Mouse (Mus musculus) left cerebral cortex, postnatal 36 days (tissue): ENCODE data around the gene Btnl4. TPM values are rescaled to one million over a fixed set of nuclear protein-coding genes. Genes with fewer than 3 reads are reported as not detected.
"Not testable (repeated sequence)": the region's sequence is repeated elsewhere in the genome, so short reads cannot be mapped to it uniquely, and the experiment has no call there.

Experiments
- DNase-seq, 2 experiments: peaks; one replicate each; pipeline ENCODE4 v3.0.0; 2021 to 2022; ENCODE audit warnings: low spot score in 2 of 2, mixed read lengths in 1 of 2
- intact Hi-C: fragments of 180-260 bp; cut with DNase I; formaldehyde crosslinking; loops from one replicate; pipeline ENCODE4 v1.15.1; 2025
- total RNA-seq, 2 experiments: library from RNA; stranded (reverse); gene quantifications; 2 replicates each; pipeline ENCODE4 v1.2.3; 2021

Btnl4 gene
- not detected for total RNA-seq

DNA sequence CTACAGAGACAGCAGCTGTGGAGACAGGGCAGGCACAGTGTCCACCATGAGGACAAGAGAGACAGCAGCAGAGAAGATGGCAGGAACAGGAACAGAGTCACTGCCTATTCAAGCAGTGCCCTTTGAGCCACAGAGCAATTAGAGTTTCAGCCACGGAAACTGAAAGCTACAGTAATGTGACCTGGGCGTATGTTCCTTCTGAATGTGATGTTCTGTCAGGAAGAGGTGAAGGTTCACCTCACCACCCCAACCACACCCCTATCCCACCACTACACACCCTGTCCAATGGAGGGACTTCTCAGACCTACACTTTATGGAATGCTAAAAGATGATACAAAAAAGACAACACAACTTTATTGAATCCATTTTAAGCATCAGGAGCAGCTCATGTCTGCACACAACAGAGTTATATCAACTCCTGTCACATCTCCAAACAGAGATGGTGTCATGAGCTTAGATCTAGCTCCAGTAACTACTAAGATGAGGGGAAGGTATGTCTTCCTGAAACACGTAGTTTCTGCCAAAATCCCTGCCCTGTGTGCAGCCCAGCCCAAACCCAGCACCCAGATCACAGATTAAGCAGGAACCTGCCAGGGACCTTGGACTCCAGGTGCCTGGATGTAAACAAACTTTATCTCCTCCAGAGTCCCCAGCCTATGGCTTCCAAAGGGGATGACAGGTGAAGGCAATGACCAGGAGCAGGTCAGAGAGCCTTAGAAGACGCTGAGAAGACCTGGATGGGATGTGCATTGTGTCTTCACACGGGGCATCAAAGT, at the start of gene Btnl4:
TSS of gene Btnl4 (minus strand) at position 81 of the 776 bp plus-strand sequence.
- intact Hi-C loops, DNase-seq: not testable (repeated sequence)

DNA sequence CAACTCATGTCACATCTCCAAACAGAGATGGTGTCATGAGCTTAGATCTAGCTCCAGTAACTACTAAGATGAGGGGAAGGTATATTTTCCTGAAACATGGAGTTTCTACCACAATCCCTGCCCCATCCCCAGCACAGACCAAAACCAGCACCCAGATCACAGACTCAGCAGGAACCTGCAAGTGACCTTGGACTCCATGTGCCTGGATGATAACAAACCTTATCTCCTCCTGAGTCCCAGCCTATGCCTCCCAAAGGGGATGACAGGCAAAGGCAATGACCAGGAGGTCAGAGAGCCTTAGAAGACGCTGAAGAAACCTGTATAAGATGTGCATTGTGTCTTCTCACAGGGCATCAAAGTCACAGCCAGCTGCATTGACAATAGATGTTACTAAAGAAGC, 41.9 kb upstream of the Btnl4 start:
- intact Hi-C loops: no loop called here
- no peak for DNase-seq

DNA sequence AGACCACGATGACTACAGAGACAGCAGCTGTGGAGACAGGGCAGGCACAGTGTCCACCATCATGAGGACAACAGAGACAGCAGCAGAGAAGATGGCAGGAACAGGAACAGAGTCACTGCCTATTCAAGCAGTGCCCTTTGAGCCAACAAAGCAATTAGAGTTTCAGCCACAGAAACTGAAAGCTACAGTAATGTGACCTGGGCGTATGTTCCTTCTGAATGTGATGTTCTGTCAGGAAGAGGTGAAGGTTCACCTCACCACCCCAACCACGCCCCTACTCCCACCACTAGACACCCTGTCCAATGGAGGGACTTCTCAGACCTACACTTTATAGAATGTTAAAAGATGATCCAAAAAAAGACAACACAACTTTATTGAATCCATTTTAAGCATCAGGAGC, 41.5 kb upstream of the Btnl4 start:
- intact Hi-C loops, DNase-seq: not testable (repeated sequence)

DNA sequence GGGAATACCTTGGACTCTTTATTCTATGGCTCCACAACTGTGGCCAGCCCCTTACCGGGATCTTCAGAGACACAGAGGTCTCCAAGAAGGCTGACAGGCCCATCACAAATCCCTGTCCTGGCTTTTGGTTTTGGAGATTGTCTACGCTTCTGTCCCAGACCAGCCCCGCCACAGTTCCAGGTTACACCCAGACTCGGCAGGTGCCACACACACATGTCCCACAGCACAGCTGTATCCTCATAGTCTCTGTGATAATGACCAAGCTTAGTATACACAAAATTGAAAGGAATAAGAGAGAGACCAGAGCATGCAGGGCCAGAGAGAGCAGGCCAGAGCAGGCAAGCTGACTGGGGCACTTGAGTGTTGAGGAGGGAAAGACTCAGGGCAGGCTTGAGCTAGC, 40.7 kb upstream of the Btnl4 start:
- intact Hi-C loops: no loop called here

DNA sequence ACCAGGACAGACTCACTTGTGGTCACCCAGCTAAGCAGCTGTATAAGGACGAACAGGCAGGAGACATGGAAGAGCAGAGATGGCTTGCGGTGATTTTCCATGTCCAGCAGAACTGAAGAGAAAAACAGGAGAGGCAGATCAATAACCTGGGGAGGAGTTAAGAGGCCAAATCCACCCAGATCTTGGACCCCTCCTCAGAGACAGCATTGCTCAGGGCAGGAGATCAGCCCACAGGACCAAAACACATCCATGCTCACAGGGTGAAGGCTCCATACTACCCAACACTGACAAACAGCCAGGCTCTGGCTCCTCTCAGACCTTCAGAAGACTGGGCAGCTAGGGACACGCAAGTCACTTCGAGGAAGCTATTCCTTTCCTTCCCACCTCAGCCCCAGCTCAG, 40.1 kb upstream of the Btnl4 start, which contains the start of gene Btnl6:
TSS of gene Btnl6 (minus strand) at position 101 of the 400 bp plus-strand sequence.
- intact Hi-C loops: no loop called here
- no peak for DNase-seq

More for the DNA sequence above, 40.7 kb upstream of the Btnl4 start:
- no peak for DNase-seq

DNA sequence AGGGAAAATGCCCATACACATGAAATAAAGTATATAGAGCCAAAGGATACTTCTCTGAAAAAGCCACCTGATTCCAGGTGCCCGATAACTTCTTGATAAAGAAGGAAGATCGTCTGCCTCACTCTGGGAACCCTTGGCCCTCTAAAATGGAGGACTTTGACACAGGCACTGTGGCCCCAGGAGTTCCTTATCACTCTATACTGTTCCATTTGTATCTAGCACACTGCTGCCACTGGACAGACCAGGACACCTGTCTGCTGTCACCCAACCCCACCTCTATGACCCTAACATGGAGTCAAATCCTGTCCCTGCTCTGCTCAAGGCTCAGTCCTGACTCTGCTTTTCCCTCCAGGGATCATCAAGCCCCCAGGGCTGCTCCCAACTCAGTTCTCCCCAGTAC, 39.4 kb upstream of the Btnl4 start:
- no peak for DNase-seq
- intact Hi-C loops: no loop called here

DNA sequence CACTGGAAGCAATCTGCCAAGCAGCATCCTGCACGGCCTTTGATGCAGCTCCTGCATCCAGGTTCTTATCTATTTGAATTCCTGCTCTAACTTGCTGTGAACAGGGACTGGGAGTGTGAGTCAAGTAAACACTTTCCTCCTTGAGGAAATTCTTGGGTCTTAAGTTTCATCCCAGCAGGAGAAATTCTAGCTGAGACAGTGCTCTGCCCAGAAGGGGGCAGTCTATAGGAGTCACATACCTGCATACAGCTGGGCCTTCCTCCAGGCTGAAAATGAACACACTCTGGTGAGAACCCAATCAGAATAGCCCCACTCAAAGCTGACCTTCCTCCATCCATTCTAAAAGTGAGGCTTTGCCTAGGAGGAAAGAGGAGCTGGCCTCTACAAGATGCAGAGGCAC, 34.6 kb upstream of the Btnl4 start:
- DNase-seq, intact Hi-C loops: not testable (repeated sequence)

DNA sequence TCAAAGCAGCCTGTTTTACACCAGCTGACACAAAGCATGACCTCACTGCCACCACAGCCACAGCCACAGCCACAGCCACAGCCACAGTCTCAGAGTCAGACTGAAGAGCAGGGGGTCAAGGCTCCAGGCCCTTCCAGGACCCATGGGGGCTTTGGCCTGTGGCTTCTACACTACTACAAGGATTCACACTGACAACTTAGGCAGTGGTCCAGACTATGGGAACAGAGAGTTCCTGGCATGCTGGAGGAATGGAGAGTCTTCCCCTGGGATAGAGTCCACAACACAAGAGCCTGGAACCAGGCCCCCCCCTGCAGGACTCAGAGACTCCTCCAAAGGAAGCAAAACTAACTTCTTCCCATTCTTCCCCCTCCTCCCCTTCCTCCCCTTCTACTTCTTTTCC, 30.5 kb upstream of the Btnl4 start:
- no peak for DNase-seq
- intact Hi-C loops: no loop called here

DNA sequence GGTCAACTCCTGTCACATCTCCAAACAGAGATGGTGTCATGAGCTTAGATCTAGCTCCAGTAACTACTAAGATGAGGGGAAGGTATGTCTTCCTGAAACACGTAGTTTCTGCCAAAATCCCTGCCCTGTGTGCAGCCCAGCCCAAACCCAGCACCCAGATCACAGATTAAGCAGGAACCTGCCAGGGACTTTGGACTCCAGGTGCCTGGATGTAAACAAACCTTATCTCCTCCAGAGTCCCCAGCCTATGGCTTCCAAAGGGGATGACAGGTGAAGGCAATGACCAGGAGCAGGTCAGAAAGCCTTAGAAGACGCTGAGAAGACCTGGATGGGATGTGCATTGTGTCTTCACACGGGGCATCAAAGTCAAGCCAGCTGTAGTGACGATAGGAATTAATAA, 20.6 kb upstream of the Btnl4 start:
- DNase-seq, intact Hi-C loops: not testable (repeated sequence)

DNA sequence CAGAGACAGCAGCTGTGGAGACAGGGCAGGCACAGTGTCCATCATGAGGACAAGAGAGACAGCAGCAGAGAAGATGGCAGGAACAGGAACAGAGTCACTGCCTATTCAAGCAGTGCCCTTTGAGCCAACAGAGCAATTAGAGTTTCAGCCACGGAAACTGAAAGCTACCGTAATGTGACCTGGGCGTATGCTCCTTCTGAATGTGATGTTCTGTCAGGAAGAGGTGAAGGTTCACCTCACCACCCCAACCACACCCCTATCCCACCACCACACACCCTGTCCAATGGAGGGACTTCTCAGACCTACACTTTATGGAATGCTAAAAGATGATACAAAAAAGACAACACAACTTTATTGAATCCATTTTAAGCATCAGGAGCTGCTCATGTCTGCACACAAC, 20.2 kb upstream of the Btnl4 start:
- intact Hi-C loops, DNase-seq: not testable (repeated sequence)

DNA sequence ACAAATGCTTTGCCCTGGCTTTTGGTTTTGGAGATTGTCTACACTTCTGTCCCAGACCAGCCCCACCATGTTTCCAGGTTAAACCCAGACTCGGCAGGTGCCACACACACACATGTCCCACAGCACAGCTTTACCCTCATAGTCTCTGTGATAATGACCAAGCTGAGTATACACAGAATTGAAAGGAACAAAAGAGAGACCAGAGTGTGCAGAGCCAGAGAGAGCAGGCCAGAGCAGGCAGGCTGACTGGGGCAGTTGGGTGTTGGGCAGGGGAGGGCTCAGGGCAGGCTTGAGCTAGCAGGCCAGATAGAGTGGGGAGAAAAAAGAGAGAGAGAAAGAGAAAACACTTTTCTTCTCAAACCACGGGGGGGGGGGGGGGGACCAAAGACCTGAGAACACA, 19.4 kb upstream of the Btnl4 start:
- no peak for DNase-seq
- intact Hi-C loops: no loop called here

DNA sequence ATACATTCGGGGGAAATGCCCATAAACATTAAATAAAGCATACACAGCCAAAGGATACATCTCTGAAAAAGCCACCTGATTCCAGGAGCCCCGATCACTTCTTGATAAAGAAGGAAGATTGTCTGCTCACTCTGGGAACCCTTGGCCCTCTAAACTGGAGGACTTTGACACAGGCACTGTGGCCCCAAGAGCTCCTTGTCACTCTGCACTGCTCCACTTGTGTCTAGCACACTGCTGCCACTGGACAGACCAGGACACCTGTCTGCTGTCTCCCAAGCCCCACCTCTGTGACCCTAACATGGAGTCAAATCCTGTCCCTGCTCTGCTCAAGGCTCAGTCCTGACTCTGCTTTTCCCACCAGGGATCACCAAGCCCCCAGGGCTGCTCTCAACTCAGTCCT, 18.0 kb upstream of the Btnl4 start:
- DNase-seq, intact Hi-C loops: not testable (repeated sequence)

DNA sequence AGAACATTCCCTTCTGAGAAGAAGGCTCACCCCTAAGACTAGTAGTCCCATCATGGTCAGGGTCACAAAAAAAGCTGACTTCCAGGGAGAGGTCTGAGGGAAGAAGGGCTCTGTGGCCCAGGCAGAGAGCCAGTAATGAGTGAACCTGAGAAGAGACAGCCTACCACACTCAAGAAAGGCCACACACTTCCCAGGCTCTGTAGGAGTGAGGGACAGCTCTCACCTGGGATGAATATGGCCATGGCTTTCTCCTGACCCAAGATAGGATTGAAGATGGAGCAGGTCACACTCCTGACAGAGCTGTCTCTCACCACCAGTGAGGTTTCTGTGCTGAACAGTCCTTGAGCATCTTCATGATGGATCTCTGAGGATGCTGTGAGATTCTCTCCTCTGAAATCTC, 15.7 kb upstream of the Btnl4 start:
- no peak for DNase-seq
- intact Hi-C loops: no loop called here

DNA sequence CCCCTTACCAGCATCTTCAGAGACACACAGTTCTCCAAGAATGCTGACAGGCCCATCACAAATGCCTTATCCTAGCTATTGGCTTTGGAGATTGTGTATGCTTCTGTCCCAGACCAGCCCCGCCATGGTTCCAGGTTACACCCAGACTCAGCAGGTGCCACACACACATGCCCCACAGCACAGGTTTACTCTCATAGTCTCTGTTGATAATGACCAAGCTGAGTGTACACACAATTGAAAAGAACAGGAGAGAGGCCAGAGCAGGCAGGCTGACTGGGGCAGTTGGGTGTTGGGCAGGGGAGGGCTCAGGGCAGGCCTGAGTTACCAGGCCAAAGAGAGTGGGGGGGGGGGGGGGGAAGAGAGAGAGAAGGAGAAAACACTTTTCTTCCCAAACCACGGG, 691 bp downstream of the Btnl4 start:
- intact Hi-C loops: no loop called here
- no peak for DNase-seq

DNA sequence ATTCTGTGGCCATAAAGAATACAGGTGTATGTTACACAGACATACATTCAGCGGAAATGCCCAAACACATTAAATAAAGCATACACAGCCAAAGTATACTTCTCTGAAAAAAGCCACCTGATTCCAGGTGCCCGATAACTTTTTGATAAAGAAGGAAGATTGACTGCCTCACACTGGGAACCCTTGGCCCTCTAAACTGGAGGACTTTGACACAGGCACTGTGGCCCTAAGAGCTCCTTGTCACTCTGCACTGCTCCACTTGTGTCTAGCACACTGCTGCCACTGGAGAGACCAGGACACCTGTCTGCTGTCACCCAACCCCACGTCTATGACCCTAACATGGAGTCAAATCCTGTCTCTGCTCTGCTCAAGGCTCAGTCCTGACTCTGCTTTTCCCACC, 2.1 kb downstream of the Btnl4 start:
- DNase-seq: no peak

DNA sequence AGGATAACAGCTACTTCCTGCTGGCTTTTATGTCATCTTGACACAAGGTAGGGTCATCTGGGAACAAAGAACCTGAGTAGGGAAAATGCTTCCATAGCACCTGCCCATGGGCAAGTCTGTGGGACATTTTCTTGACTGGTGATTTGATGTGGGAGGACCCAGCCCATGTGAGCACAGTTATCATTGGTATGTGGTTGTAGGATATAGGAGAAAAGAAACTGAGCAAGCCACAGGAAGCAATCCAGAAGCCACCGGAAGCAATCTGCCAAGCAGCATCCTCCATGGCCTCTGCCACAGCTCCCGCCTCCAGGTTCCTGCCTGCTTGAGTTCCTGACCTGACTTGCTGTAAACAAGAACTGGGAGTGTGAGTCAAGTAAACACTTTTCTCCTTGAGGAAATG, 6.6 kb downstream of the Btnl4 start:
- no peak for DNase-seq
- intact Hi-C loops: no loop called here

More for the DNA sequence above, 2.1 kb downstream of the Btnl4 start:
- intact Hi-C loops: no loop called here

DNA sequence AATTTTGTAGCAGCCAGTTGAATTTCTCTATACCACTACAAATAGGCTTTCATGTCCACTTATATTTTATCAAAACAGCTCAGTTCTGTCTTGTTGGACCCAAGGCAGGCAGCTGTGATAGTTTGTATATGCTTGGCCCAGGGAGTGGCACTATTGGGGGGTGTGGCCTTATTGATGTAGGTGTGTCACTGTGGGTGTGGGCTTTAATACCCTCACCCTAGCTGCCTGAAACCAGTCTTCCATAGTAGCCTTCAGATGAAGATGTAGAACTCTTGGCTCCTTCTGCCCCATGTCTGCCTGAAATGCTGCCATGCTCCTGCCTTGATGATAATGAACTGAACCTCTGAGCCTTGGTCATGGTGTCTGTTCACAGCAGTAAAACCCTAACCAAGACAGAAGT, 11.2 kb downstream of the Btnl4 start:
- intact Hi-C loops, DNase-seq: not testable (repeated sequence)

DNA sequence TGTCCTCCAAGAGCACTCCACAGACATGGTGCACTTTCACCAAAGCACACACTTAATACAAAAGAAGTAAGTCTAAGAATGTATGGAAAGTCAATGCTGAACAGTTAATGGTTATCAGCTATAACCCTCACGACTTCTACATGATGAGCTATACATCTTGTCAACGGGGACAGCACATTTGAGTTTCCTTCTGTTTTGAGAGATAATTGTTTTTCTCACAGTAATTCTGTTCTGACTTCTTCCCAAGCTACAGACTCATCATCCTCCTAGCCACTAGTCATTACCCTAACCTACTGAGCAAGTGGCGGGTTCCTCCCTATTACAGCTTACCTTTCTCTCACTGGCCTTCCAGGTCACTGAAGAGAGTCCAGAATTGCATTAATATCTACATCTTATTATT, 17.9 kb downstream of the Btnl4 start:
- intact Hi-C loops: no loop called here

DNA sequence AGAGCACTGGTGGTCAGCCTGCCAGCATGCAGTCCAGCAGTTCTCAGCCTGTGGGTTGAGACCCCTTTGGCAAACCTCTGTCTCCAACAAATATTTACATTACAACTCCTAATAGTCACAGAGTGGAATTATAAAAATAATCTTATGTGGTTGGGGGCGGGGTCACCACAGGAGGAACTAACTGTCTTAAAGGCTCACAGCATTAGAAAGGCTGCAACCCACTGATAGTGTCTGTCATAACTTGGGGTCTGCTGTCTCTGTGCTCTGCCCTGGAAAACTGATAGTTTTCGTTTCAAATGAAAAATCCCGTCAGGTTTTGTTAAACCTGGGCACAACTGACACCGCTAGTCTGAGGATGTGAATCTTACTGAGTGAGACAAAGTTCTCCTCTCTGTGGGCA, 19.4 kb downstream of the Btnl4 start:
- intact Hi-C loops: no loop called here
- no peak for DNase-seq

More for the DNA sequence above, 17.9 kb downstream of the Btnl4 start:
- no peak for DNase-seq

DNA sequence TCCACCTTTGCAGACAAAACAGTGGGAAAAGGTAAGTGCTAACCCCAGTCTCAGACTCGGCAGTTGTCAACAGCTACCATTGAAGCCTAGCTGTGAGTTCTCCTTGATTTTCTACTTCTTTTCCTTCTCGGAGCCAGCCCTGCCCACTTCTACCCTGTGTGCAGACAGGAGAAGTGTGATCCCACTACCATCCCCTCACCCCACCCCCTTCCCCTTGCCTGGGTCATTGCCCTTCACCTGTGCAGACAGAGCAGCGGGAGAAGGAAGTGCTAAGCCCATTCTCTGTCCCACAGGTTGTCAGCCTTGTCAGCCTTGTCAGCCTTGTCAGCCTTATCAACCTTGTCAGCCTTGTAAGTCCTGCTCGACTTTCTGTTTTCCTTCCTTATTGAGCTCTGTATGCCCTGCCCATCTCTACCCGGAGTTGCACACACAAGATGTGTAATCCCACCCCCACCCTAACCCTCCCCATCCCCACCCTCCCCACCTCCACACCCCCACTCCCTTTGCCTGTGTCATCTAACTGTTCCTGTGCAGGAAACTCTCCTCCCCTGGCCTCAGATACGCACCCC, 28.6 kb downstream of the Btnl4 start:
- DNase-seq: no peak
- intact Hi-C loops: no loop called here

DNA sequence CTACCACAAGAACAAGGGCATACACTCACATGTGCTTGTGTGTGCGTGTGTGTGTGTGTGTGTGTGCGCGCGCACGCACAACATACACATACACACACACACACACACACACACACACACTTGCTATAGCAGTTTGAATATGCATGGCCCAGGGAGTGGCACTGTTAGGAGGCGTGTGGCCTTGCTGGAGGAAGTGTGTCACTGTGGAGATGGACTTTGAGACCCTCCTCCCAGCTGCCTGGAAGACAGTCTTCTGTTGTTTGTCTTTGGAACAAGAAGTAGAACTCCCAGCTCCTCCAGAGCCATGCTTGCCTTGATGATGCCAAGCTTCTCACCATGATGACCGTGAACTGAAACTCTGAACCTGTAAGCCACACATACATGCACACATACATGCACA, 35.1 kb downstream of the Btnl4 start:
- intact Hi-C loops: loop anchor here (5.0 kb wide), 1 partner anchor 115 kb away; no protein-coding TSS in a partner anchor
- DNase-seq: no peak
